Mouse (Mus musculus): Measurements from ENCODE around the gene Fos.

GRCm38 (mm10) chr12:85467854-85468253 is 5.8 kb upstream of the Fos start:
- TF ChIP-seq POLR2A (IDR thresholded peaks at IDR 0.05; ENCODE audit: low read depth, low read length) (no peak), CTCF (IDR thresholded peaks at IDR 0.05; ENCODE audit: extremely low read depth, insufficient read length, insufficient replicate concordance, low read depth, low read length) (no peak)

Measured in small intestine, adult 2 months (tissue).